Mouse (Mus musculus): ENCODE measurements around the gene Smtn.

DNA sequence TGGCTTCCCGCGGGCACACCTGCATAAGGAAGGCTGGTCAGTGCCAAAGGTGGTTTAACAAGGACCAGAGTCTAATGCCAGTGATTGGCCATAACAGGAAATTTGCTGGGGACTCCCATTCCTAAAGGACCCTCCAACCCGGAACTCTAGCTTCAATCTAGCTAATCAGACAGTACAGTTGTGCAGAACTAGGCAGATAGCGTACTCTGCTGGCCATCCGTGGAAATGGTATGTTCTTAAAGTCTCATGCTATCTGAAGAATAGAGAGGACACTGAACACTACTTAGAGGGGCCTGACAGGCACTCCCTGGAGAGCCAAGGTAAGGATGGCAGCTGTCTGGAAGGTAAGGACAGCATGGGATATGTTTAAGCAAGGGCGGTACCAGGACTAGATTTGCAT lies 8.8 kb downstream of the Smtn start:
- TF ChIP-seq POLR2A (IDR thresholded peaks at IDR 0.05; ENCODE audit: borderline replicate concordance, extremely low read depth, low read depth, low read length) (no peak), CTCF (IDR thresholded peaks at IDR 0.05; ENCODE audit: insufficient read depth, low read length) (no peak)

All from lung, adult 2 months (tissue).